Mouse (Mus musculus) thymus, adult 2 months (tissue): ENCODE measurements around the gene Kdm4b.

ENCODE experiments used
- CTCF ChIP-seq: fragments of 200-500 bp; IDR thresholded peaks from 2 replicates; pipeline ENCODE4 v1.5.1; 2012; ENCODE audit warnings: mild to moderate bottlenecking, control low read depth, low read length, moderate library complexity, borderline replicate concordance; ENCODE audit not compliant: control insufficient read depth, poor library complexity, insufficient read depth; ENCODE audit errors: extremely low read depth
- POLR2A ChIP-seq: fragments of 200-500 bp; IDR thresholded peaks from 2 replicates; pipeline ENCODE4 v1.6.1; 2012; ENCODE audit warnings: mild to moderate bottlenecking, low read length, control low read depth, moderate library complexity; ENCODE audit not compliant: control insufficient read depth, poor library complexity, insufficient read depth; ENCODE audit errors: extremely low read depth

DNA sequence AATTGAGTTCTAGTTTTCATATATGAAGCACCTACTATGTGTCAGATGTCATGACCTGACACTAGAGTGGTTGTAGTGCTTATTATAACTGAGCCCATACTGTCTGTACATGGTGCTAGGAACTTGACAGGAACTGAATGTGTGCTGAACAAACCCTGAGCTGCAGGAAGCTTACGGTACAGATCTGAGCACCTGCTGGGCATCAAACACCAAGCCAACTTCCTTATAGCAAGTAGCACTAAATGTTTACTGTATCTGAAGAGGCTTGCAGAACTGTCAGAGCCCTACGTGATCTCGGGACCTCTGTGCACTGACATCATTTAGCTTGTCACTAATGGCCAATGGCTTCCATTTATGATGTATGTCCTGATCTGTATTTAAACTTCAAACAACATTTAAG lies 105.7 kb downstream of the Kdm4b start:
- TF ChIP-seq CTCF: no peak
- no peak for TF ChIP-seq POLR2A
